Mouse (Mus musculus) midbrain, embryonic 14.5 days (tissue): ENCODE data around the gene Pycr2. TPM values are rescaled to one million over a fixed set of nuclear protein-coding genes. Genes with fewer than 3 reads are reported as not detected.

Experiments
- ATAC-seq: fragments of 200-750 bp; cut with Nextera tagmentation; 2 replicates; pipeline ENCODE4 v1.8.0; 2017; ENCODE audit warnings: moderate number of reproducible peaks, moderate library complexity; ENCODE audit not compliant: low FRiP score, low TSS enrichment
- DNase-seq: peaks from one replicate; pipeline ENCODE4 v3.0.0-alpha.2; 2015
- H3K27ac ChIP-seq: fragments of 300-500 bp; sonication (generic); replicated peaks from 2 replicates; pipeline ENCODE4 v1.5.1; 2014; ENCODE audit warnings: mild to moderate bottlenecking, low read depth, low read length, moderate library complexity
- H3K27me3 ChIP-seq: fragments of 300-500 bp; sonication (generic); 2 replicates; pipeline ENCODE4 v1.6.1; 2014; ENCODE audit warnings: low read length, control low read depth, mixed read lengths; ENCODE audit not compliant: control insufficient read depth, insufficient read depth
- H3K36me3 ChIP-seq: fragments of 300-500 bp; sonication (generic); 2 replicates; pipeline ENCODE4 v1.6.1; 2014; ENCODE audit warnings: low read length, control low read depth; ENCODE audit not compliant: control insufficient read depth, insufficient read depth
- H3K4me1 ChIP-seq: fragments of 300-500 bp; sonication (generic); 2 replicates; pipeline ENCODE4 v1.6.1; 2014; ENCODE audit warnings: mild to moderate bottlenecking, antibody characterized with exemption, low read length, control low read depth; ENCODE audit not compliant: control insufficient read depth, insufficient read depth
- H3K4me2 ChIP-seq: fragments of 300-500 bp; sonication (generic); 2 replicates; pipeline ENCODE4 v1.6.1; 2014; ENCODE audit warnings: mild to moderate bottlenecking, low read length, moderate library complexity
- H3K4me3 ChIP-seq: fragments of 300-500 bp; sonication (generic); replicated peaks from 2 replicates; pipeline ENCODE4 v1.5.1; 2014; ENCODE audit warnings: low read depth, low read length
- H3K9ac ChIP-seq: fragments of 300-500 bp; sonication (generic); replicated peaks from 2 replicates; pipeline ENCODE4 v1.6.1; 2014; ENCODE audit warnings: mild to moderate bottlenecking, low read length, moderate library complexity
- H3K9me3 ChIP-seq: fragments of 300-500 bp; sonication (generic); 2 replicates; pipeline ENCODE4 v1.6.1; 2016; ENCODE audit warnings: low read length, control low read depth, mixed read lengths; ENCODE audit not compliant: control insufficient read depth
- WGBS: fragments of 180-500 bp; shearing (Covaris S2); extraction: QIAGEN DNeasy Blood & Tissue Kit; methylation state at CpG from one replicate; pipeline ENCODE4 v1.1.7; 2014; 5-methylcytosine and 5-hydroxymethylcytosine counted together
- polyA plus RNA-seq: library from polyadenylated mRNA; unstranded; fragments of >200 nt; fragmentation: Nextera tagmentation; extraction: Ambion mirVana; gene quantifications from 2 replicates; pipeline ENCODE4 v1.2.1, GENCODE M21; 2014

Gene Pycr2
- polyA plus RNA-seq: 67.2 and 69.9 TPM in 2 replicates

DNA sequence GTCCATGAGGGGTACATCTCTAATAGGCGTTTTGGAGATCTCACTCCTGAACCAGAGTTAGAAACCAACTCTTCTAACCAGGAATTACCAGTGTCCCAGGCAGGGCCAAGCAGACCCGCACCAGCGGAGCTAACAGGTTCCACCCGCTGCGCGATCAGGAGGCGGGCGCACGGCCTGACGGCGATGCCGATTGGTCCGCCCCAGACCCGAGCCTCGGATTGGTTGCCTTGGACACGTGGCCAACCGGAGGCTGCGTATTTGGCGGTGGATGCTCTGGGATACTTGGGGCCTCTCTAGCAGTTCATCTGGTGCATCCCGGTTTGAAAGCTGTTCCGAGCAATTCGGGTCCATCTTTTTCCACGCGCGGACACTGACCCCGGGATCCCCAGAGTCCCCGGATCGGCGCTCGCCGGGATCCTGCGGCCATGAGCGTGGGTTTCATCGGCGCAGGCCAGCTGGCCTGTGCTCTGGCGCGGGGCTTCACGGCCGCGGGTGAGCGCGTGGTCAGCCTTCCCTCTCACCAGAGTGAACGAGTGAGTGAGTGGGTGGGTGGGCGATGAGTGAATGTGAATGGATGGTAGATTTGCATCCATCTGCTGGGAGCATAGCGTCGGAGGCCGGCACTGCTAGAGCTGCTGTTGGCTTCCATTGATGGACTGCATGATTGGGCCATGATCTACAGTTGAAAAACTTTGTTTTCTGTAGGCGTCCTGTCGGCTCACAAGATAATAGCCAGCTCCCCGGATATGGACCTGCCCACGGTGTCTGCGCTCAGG lies at the start of gene Pycr2:
Gene Pycr2, plus strand, starts transcription at position 255 of the 776 bp plus-strand sequence.
- H3K9me3 ChIP-seq: no peaks in the 10 kb centered on the region
- peak within 1 kb of the TSS; percentile 94 for H3K4me2 ChIP-seq
- peaks cover 27% of the 10 kb centered on the region for H3K36me3 ChIP-seq
- WGBS: under 1% methylated on average over 52 of the region's 52 CpGs
- ATAC-seq: peak; percentile 98
- peaks cover 6% of the 10 kb centered on the region for H3K4me1 ChIP-seq
- DNase-seq: peak; percentile 97
- H3K4me3 ChIP-seq: peak within 1 kb of the TSS; percentile 85
- H3K27ac ChIP-seq: peak within 1 kb of the TSS; percentile 87
- no peaks in the 10 kb centered on the region for H3K27me3 ChIP-seq
- peak within 1 kb of the TSS; percentile 94 for H3K9ac ChIP-seq

GRCm38 (mm10) chr1:180858763-180859162 lies 45.3 kb upstream of the Pycr2 start:
- no peaks in the 10 kb centered on the region for H3K4me1 ChIP-seq
- no peak overlapping the region for H3K27ac ChIP-seq
- no peak for ATAC-seq
- H3K9ac ChIP-seq: no peak overlapping the region
- no peak overlapping the region for H3K4me2 ChIP-seq
- H3K9me3 ChIP-seq: no peaks in the 10 kb centered on the region
- H3K36me3 ChIP-seq: peaks cover 72% of the 10 kb centered on the region
- H3K4me3 ChIP-seq: no peak overlapping the region
- DNase-seq: no peak
- no peaks in the 10 kb centered on the region for H3K27me3 ChIP-seq

DNA sequence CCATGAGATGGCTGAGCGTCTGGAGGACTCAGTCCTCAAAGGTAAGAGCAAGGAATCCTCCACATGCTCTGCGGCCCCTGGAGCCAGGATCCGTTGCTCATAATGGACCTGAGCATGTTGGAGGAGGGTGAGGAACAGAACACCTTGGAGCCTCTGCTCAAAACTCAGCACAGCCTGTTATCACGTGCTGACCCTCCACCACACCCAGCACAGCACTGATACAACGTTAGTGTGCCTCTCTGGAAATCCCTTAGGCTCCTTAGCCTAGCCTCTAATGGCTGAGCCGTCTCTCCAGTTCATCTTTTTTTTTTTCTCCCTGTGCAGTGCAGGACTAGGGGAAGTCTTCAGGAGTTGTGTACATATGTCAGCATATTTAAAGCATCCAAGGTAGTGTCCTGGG lies 44.1 kb upstream of the Pycr2 start:
- Histone ChIP-seq H3K4me3 (no peak overlapping the region), H3K4me1 (no peaks in the 10 kb centered on the region), H3K9ac (no peak overlapping the region), H3K27ac (no peak overlapping the region), H3K4me2 (no peak overlapping the region), H3K27me3 (no peaks in the 10 kb centered on the region), H3K9me3 (no peaks in the 10 kb centered on the region), H3K36me3 (peaks cover 79% of the 10 kb centered on the region)
- DNase-seq (no peak), ATAC-seq (no peak)
- whole genome bisulfite sequencing: 93% methylated on average over 6 of the region's 6 CpGs

- Histone ChIP-seq H3K27ac (no peak overlapping the region), H3K9ac (no peak overlapping the region), H3K4me1 (no peaks in the 10 kb centered on the region), H3K4me2 (no peak overlapping the region), H3K4me3 (no peak overlapping the region), H3K36me3 (peaks cover 85% of the 10 kb centered on the region), H3K9me3 (no peaks in the 10 kb centered on the region), H3K27me3 (no peaks in the 10 kb centered on the region)
- peak; percentile 81 for DNase-seq
- no peak for ATAC-seq
- WGBS: 27% methylated on average over 1 of the region's 1 CpGs
Observed at GRCm38 (mm10) chr1:180863606-180864005, 40.5 kb upstream of the Pycr2 start.

DNA sequence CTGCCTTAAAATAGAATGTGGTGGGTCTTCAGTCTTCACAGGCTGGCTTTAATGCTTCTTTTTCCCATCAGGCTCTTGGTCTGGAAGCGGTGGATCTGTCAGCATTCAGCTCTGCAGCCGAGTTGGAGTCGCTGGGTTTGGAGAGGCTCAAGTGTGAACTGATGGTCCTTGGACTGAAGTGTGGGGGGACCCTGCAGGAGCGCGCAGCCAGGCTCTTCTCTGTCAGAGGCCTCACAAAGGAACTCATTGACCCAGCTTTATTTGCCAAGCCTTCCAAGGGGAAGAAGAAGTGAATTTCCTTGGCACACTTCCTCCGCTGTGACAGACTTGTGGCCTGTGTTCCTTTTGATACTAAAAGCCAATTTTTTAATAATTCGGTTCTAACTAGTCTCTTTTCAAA lies 38.1 kb upstream of the Pycr2 start:
- Histone ChIP-seq H3K27me3 (no peaks in the 10 kb centered on the region), H3K4me1 (no peaks in the 10 kb centered on the region), H3K9me3 (no peaks in the 10 kb centered on the region), H3K4me2 (no peak overlapping the region), H3K4me3 (no peak overlapping the region), H3K9ac (no peak overlapping the region), H3K36me3 (peaks cover 63% of the 10 kb centered on the region), H3K27ac (no peak overlapping the region)
- ATAC-seq: no peak
- WGBS: 94% methylated on average over 7 of the region's 7 CpGs
- no peak for DNase-seq

- DNase-seq (no peak), ATAC-seq (no peak)
- Histone ChIP-seq H3K27ac (no peak overlapping the region), H3K4me1 (no peaks in the 10 kb centered on the region), H3K4me2 (no peak overlapping the region), H3K36me3 (peaks cover 31% of the 10 kb centered on the region), H3K27me3 (no peaks in the 10 kb centered on the region), H3K4me3 (no peak overlapping the region), H3K9ac (no peak overlapping the region), H3K9me3 (no peaks in the 10 kb centered on the region)
- 79% methylated on average over 13 of the region's 13 CpGs for WGBS
Observed at GRCm38 (mm10) chr1:180870122-180870650, 33.9 kb upstream of the Pycr2 start.

DNA sequence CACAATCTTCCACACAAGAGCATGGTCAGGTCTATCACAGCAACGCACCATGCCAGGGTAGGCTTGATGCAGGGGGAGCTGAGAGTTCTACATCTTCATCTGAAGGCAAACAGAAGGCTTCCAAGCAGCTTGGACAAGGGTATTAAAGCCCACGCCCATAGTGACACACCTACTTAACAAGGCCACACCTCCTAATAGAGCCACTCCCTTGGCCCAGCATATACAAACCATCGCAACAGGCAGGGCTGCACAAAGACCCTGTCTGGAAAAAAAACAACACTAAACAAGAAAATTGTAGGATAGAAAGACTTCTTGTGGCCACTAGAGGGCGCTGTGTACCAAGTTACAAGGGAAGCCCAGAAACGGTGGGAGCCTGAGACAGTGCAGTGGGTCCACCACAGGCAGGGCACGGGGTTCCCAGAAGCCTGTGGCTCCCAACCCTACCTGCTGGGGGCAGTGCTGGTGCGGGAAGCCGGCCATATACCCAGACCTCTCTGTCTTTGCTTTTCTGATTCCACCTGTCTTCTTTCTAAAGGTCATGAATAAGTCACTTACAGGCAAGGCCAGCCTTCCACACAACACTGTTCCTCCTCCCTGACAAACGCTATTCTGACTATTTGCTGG lies 30.1 kb upstream of the Pycr2 start:
- no peak for ATAC-seq
- Histone ChIP-seq H3K4me3 (no peak overlapping the region), H3K9me3 (no peaks in the 10 kb centered on the region), H3K27me3 (no peaks in the 10 kb centered on the region), H3K36me3 (no peaks in the 10 kb centered on the region), H3K27ac (no peak overlapping the region), H3K4me2 (no peak overlapping the region), H3K9ac (no peak overlapping the region), H3K4me1 (no peaks in the 10 kb centered on the region)
- 20% methylated on average over 9 of the region's 9 CpGs for WGBS
- DNase-seq: peak; percentile 63

GRCm38 (mm10) chr1:180874615-180875014 lies 29.5 kb upstream of the Pycr2 start:
- Histone ChIP-seq H3K27ac (no peak overlapping the region), H3K36me3 (no peaks in the 10 kb centered on the region), H3K4me2 (no peak overlapping the region), H3K27me3 (no peaks in the 10 kb centered on the region), H3K4me1 (no peaks in the 10 kb centered on the region), H3K9ac (no peak overlapping the region), H3K4me3 (no peak overlapping the region), H3K9me3 (no peaks in the 10 kb centered on the region)
- WGBS: 87% methylated on average over 2 of the region's 2 CpGs
- no peak for DNase-seq
- no peak for ATAC-seq

DNA sequence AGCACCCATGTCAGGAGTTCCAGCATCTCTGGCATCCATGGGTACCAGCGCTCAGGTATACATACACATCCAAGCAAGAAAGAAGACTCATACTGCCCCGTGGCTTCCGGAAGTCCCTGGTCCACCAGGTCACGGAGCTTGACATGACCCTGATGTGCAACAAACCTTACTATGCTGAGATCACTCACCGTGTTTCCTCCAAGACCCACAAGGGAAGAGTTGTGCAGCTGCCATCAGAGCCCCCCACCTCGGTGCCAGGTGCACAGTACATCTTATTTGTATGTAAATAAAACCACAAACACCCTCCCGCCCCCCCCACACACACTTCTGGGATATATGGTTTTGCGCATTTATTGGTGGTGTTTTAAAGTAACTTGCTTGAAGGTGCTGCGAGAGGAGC lies 29.0 kb upstream of the Pycr2 start:
- Histone ChIP-seq H3K27me3 (no peaks in the 10 kb centered on the region), H3K4me2 (no peak overlapping the region), H3K9ac (no peak overlapping the region), H3K27ac (no peak overlapping the region), H3K9me3 (no peaks in the 10 kb centered on the region), H3K4me1 (no peaks in the 10 kb centered on the region), H3K4me3 (no peak overlapping the region), H3K36me3 (no peaks in the 10 kb centered on the region)
- 88% methylated on average over 9 of the region's 9 CpGs for WGBS
- ATAC-seq (no peak), DNase-seq (no peak)
